In genomic region chr2:25576028-25576850, GRCm38 (mm10) we compare ENCODE assay signal across 8 mouse cellular contexts. TPM values are rescaled to one million over a fixed set of nuclear protein-coding genes. Genes with fewer than 3 reads are reported as not detected.
DNase-seq lines count a peak whose midpoint lies in the region; ATAC-seq and TF ChIP-seq lines count a peak whose summit lies in the region.

No protein-coding gene starts in this region.

- WGBS in cerebellum, adult 2 months = 32% methylated on average over 16 of the region's 16 CpGs
- WGBS in forebrain, embryonic 13.5 days = 65% methylated on average over 16 of the region's 16 CpGs
- WGBS in midbrain, embryonic 13.5 days = 73% methylated on average over 16 of the region's 16 CpGs

- ATAC-seq in forebrain, embryonic 13.5 days = no peak
- no peak for ATAC-seq in midbrain, embryonic 13.5 days

- no peaks in the 10 kb centered on the region for H3K27me3 ChIP-seq in cerebellum, adult 2 months (ENCODE audit: control insufficient read depth, insufficient read depth, low read length)
- H3K27me3 ChIP-seq in forebrain, embryonic 13.5 days = peaks cover 57% of the 10 kb centered on the region
- H3K27me3 ChIP-seq in midbrain, embryonic 13.5 days = peaks cover 58% of the 10 kb centered on the region

- no peak for TF ChIP-seq POLR2A in cerebellum, adult 2 months (IDR thresholded peaks at IDR 0.05; ENCODE audit: borderline replicate concordance, insufficient read depth, low read length)

- H3K27ac ChIP-seq in left cerebral cortex, adult 2 months = peak overlapping the region; percentile 97
- peak overlapping the region; percentile 96 for H3K27ac ChIP-seq in cerebellum, adult 2 months (ENCODE audit: insufficient read depth, low read length)
- no peak overlapping the region for H3K27ac ChIP-seq in forebrain, embryonic 13.5 days
- no peak overlapping the region for H3K27ac ChIP-seq in midbrain, embryonic 13.5 days

- H3K36me3 ChIP-seq in forebrain, embryonic 13.5 days (ENCODE audit: poor library complexity, severe bottlenecking) = peaks cover 9% of the 10 kb centered on the region
- H3K36me3 ChIP-seq in midbrain, embryonic 13.5 days = peaks cover 8% of the 10 kb centered on the region; the same call in 1 of the 2 replicates

- peaks cover 51% of the 10 kb centered on the region for H3K4me1 ChIP-seq in cerebellum, adult 2 months (ENCODE audit: control insufficient read depth, insufficient read depth, low read length)
- H3K4me1 ChIP-seq in forebrain, embryonic 13.5 days = peaks cover 65% of the 10 kb centered on the region
- peaks cover 66% of the 10 kb centered on the region for H3K4me1 ChIP-seq in midbrain, embryonic 13.5 days (replicated peaks)

- intact Hi-C loops in left cerebral cortex, adult 2 months (cut with DNase I) = no loop called here

- TF ChIP-seq CTCF in left cerebral cortex, adult 2 months (IDR thresholded peaks at IDR 0.05) = no peak
- TF ChIP-seq CTCF in cerebellum, adult 2 months (IDR thresholded peaks at IDR 0.05; ENCODE audit: borderline replicate concordance, insufficient read depth, low read depth, low read length) = no peak

- no peaks in the 10 kb centered on the region for H3K9me3 ChIP-seq in forebrain, embryonic 13.5 days (replicated peaks)
- no peaks in the 10 kb centered on the region for H3K9me3 ChIP-seq in midbrain, embryonic 13.5 days

- H3K4me2 ChIP-seq in forebrain, embryonic 13.5 days = peak overlapping the region; percentile 92
- peak overlapping the region; percentile 97 for H3K4me2 ChIP-seq in midbrain, embryonic 13.5 days (replicated peaks)

- no peak overlapping the region for H3K4me3 ChIP-seq in left cerebral cortex, adult 2 months
- peak overlapping the region; percentile 8 for H3K4me3 ChIP-seq in cerebellum, adult 2 months (replicated peaks; ENCODE audit: insufficient read depth, low read depth, low read length)
- 0 out of 2 replicates have a peak overlapping the region, but pooled peaks have one; percentile 54 for H3K4me3 ChIP-seq in forebrain, embryonic 13.5 days
- H3K4me3 ChIP-seq in midbrain, embryonic 13.5 days (replicated peaks) = peak overlapping the region; percentile 60

- peak in 1 of 2 experiments; percentile 46 for DNase-seq in left cerebral cortex, adult 2 months (ENCODE audit: extremely low spot score in 1 of 2, low spot score in 2 of 2)
- no peak for DNase-seq in left cerebral cortex, adult 11 months (ENCODE audit: low spot score)
- peak; percentile 55 to 57 for DNase-seq in cerebellum, adult 2 months
- no peak for DNase-seq in adrenal gland, postnatal 25 days
- DNase-seq in ovary, adult 18-20 months (ENCODE audit: low spot score) = no peak
- DNase-seq in embryo, embryonic 11 days = no peak

- H3K9ac ChIP-seq in forebrain, embryonic 13.5 days = peak overlapping the region; percentile 71; the same call in 1 of the 2 replicates
- H3K9ac ChIP-seq in midbrain, embryonic 13.5 days (replicated peaks) = no peak overlapping the region; the same call in 1 of the 2 replicates

RNA-seq across cellular contexts. Expression of gene Phpt1, which starts 1.2 kb away (rescaled TPM):
- total RNA-seq in left cerebral cortex, adult 2 months (2021) = 10 to 100 TPM; 64.0 to 70.5 TPM
- 176 and 186 TPM in 2 replicates for polyA plus RNA-seq in cerebellum, adult 2 months (2012; rRNA removed)
- 179 and 189 TPM in 2 replicates for polyA plus RNA-seq in forebrain, embryonic 13.5 days (2015; fragmentation: Nextera tagmentation; extraction: Ambion mirVana)
- 190 and 193 TPM in 2 replicates for polyA plus RNA-seq in midbrain, embryonic 13.5 days (2015; fragmentation: Nextera tagmentation; extraction: Ambion mirVana)
- total RNA-seq in adrenal gland, postnatal 25 days (2021) = 42.8 and 60.5 TPM in 2 replicates

RNA-seq across cellular contexts. Expression of gene Mamdc4, which starts 1.6 kb away (rescaled TPM):
- total RNA-seq in left cerebral cortex, adult 2 months (2021) = 1 to 10 TPM; 1.8 to 2.6 TPM
- polyA plus RNA-seq in cerebellum, adult 2 months (2012; rRNA removed) = 3.0 and 4.4 TPM in 2 replicates
- polyA plus RNA-seq in forebrain, embryonic 13.5 days (2015; fragmentation: Nextera tagmentation; extraction: Ambion mirVana) = 3.1 and 4.2 TPM in 2 replicates
- polyA plus RNA-seq in midbrain, embryonic 13.5 days (2015; fragmentation: Nextera tagmentation; extraction: Ambion mirVana) = 3.2 and 6.8 TPM in 2 replicates
- 4.6 and 17.3 TPM in 2 replicates for total RNA-seq in adrenal gland, postnatal 25 days (2021)

RNA-seq across cellular contexts. Expression of gene Ajm1, which starts 5.3 kb away (rescaled TPM):
- 100 to 1,000 TPM; 102 to 104 TPM for total RNA-seq in left cerebral cortex, adult 2 months (2021)
- 257 and 312 TPM in 2 replicates for polyA plus RNA-seq in cerebellum, adult 2 months (2012; rRNA removed)
- polyA plus RNA-seq in forebrain, embryonic 13.5 days (2015; fragmentation: Nextera tagmentation; extraction: Ambion mirVana) = 2.2 and 3.4 TPM in 2 replicates
- polyA plus RNA-seq in midbrain, embryonic 13.5 days (2015; fragmentation: Nextera tagmentation; extraction: Ambion mirVana) = 3.5 and 5.7 TPM in 2 replicates
- total RNA-seq in adrenal gland, postnatal 25 days (2021) = 1.6 and 2.6 TPM in 2 replicates

RNA-seq across cellular contexts. Expression of gene Edf1, which starts 18.6 kb away (rescaled TPM):
- 100 to 1,000 TPM; 190 to 202 TPM for total RNA-seq in left cerebral cortex, adult 2 months (2021)
- polyA plus RNA-seq in cerebellum, adult 2 months (2012; rRNA removed) = 345 and 350 TPM in 2 replicates
- polyA plus RNA-seq in forebrain, embryonic 13.5 days (2015; fragmentation: Nextera tagmentation; extraction: Ambion mirVana) = 383 and 401 TPM in 2 replicates
- 387 and 406 TPM in 2 replicates for polyA plus RNA-seq in midbrain, embryonic 13.5 days (2015; fragmentation: Nextera tagmentation; extraction: Ambion mirVana)
- 270 and 317 TPM in 2 replicates for total RNA-seq in adrenal gland, postnatal 25 days (2021)

RNA-seq across cellular contexts. Expression of gene Traf2, which starts 29.5 kb away (rescaled TPM):
- total RNA-seq in left cerebral cortex, adult 2 months (2021) = 10 to 100 TPM; 10.4 to 11.0 TPM
- 12.3 and 12.5 TPM in 2 replicates for polyA plus RNA-seq in cerebellum, adult 2 months (2012; rRNA removed)
- 30.9 and 33.3 TPM in 2 replicates for polyA plus RNA-seq in forebrain, embryonic 13.5 days (2015; fragmentation: Nextera tagmentation; extraction: Ambion mirVana)
- polyA plus RNA-seq in midbrain, embryonic 13.5 days (2015; fragmentation: Nextera tagmentation; extraction: Ambion mirVana) = 22.9 and 24.1 TPM in 2 replicates
- total RNA-seq in adrenal gland, postnatal 25 days (2021) = 29.2 and 30.2 TPM in 2 replicates

Comparison
In these comparisons a context has a peak if more than half of its experiments do, and no peak if none do; other contexts are left out.
1. DNase-seq: peak in cerebellum, adult 2 months (2 of 2); none in left cerebral cortex, adult 11 months (single experiment), adrenal gland, postnatal 25 days (single experiment), ovary, adult 18-20 months (single experiment) and embryo, embryonic 11 days (single experiment).
2. H3K27ac ChIP-seq: peak in left cerebral cortex, adult 2 months (single experiment) and cerebellum, adult 2 months (single experiment); none in forebrain, embryonic 13.5 days (single experiment) and midbrain, embryonic 13.5 days (single experiment).
3. RNA of gene Ajm1, which starts 5.3 kb away (polyA plus RNA-seq): 257 to 312 TPM in cerebellum, adult 2 months; 3.5 to 5.7 TPM in midbrain, embryonic 13.5 days and 2.2 to 3.4 TPM in forebrain, embryonic 13.5 days; every median in the first group is over 10 times any median in the second.